ENCODE assay signal across 26 mouse cellular contexts in the genomic region with DNA sequence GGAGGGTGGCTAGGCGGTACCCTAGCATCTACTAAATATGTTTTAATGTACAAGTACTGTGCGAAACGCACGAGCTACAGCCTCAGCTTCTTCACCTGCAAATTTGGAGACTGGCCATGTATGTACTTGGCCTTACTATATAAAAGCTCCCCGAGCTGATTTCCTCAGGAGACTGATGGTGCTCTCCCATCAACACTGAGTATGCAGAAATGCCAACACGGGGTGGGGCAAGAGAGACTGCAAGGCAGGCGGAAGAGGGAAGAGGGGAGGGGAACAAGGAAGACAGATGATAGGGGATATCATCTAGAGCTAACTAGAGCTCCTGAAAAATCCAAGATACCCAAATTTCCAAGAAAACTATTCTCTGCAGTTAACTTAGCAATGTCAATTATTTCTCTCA.
DNase-seq lines count a peak whose midpoint lies in the region; ATAC-seq and TF ChIP-seq lines count a peak whose summit lies in the region.
"Had no signal": no experiment of that assay in that cellular context is flagged by ENCODE, and none has a peak within 500 bp of the region (broad histone marks: within the 10 kb centered on the region; RNA-seq: fewer than 3 reads in every experiment).

No protein-coding gene starts in this region.

- DNase-seq in CH12.LX (ENCODE audit: extremely low read depth) = peak; percentile 55
- DNase-seq in ES-CJ7 (ENCODE audit: low read depth, low spot score) = peak; percentile 31
- peak; percentile 50 for DNase-seq in R1 (ENCODE audit: low read depth, low spot score)
- DNase-seq in heart, embryonic 10.5 days (ENCODE audit: low spot score) = no peak
- DNase-seq: adrenal gland, adult 2 months; adrenal gland, postnatal 10 days; adrenal gland, postnatal 25 days; cerebellum, adult 11 months; cerebellum, adult 18-20 months; cerebellum, adult 8-10 months; cerebellum, adult 9-11 months; cerebellum, postnatal 14 days; cerebellum, postnatal 36 days; embryo, embryonic 11 days had no signal

- H3K27me3 ChIP-seq in CH12.LX (replicated peaks) = no peaks in the 10 kb centered on the region
- H3K27me3 ChIP-seq in heart, embryonic 10.5 days (ENCODE audit: insufficient read depth, poor library complexity, severe bottlenecking) = no peaks in the 10 kb centered on the region
- H3K27me3 ChIP-seq in intestine, embryonic 16.5 days (replicated peaks; ENCODE audit: control insufficient read depth, insufficient read depth, low read length) = no peaks in the 10 kb centered on the region
- H3K27me3 ChIP-seq: embryonic facial prominence, embryonic 13.5 days; embryonic facial prominence, embryonic 15.5 days; forebrain, embryonic 12.5 days; Patski had no signal

- H3K4me3 ChIP-seq in CH12.LX (replicated peaks in 1 of 3; ENCODE audit: low read depth in 2 of 3, low read length in 2 of 3, poor library complexity in 1 of 3) = no peak overlapping the region
- no peak overlapping the region for H3K4me3 ChIP-seq in heart, embryonic 10.5 days
- H3K4me3 ChIP-seq in intestine, embryonic 16.5 days (ENCODE audit: low read length) = no peak overlapping the region
- H3K4me3 ChIP-seq: embryonic facial prominence, embryonic 13.5 days; embryonic facial prominence, embryonic 15.5 days; erythroblast, embryonic 14.5 days; forebrain, embryonic 10.5 days; forebrain, embryonic 12.5 days had no signal

- H3K4me2 ChIP-seq in CH12.LX (ENCODE audit: insufficient read depth, low read depth, poor library complexity, severe bottlenecking) = no peak overlapping the region
- no peak overlapping the region for H3K4me2 ChIP-seq in intestine, embryonic 16.5 days (ENCODE audit: low read depth, low read length)
- H3K4me2 ChIP-seq: embryonic facial prominence, embryonic 13.5 days; embryonic facial prominence, embryonic 15.5 days; forebrain, embryonic 12.5 days had no signal

- peaks cover 0 to 10% of the 10 kb centered on the region in 2 experiments for H3K36me3 ChIP-seq in CH12.LX (replicated peaks in 1 of 2; ENCODE audit: control insufficient read depth in 1 of 2, insufficient read depth in 1 of 2, low read length in 1 of 2)
- H3K36me3 ChIP-seq in heart, embryonic 10.5 days = no peaks in the 10 kb centered on the region
- H3K36me3 ChIP-seq in intestine, embryonic 16.5 days (ENCODE audit: control insufficient read depth, insufficient read depth, low read length) = no peaks in the 10 kb centered on the region
- H3K36me3 ChIP-seq: embryonic facial prominence, embryonic 13.5 days; embryonic facial prominence, embryonic 15.5 days; forebrain, embryonic 12.5 days had no signal

- dilution Hi-C loops in CH12.LX (cut with MboI; ENCODE audit: extremely low pct_ligation_motif_present, extremely low pct_unique_long_range_greater_than_20kb, low sequenced_read_pairs) = no loop called here

- in situ Hi-C loops in CH12.LX (cut with MboI; ENCODE audit: low pct_ligation_motif_present, low pct_unique_long_range_greater_than_20kb, low sequenced_read_pairs) = no loop called here

- H3K4me1 ChIP-seq in CH12.LX (ENCODE audit: control insufficient read depth in 1 of 2, insufficient read depth in 2 of 2) = peaks cover 13 to 69% of the 10 kb centered on the region in 2 experiments
- peaks cover 21% of the 10 kb centered on the region for H3K4me1 ChIP-seq in heart, embryonic 10.5 days
- H3K4me1 ChIP-seq in intestine, embryonic 16.5 days (ENCODE audit: control insufficient read depth, insufficient read depth, low read length) = peaks cover 7% of the 10 kb centered on the region

- no peak for TF ChIP-seq POLR2A in CH12.LX (IDR thresholded peaks at IDR 0.05; ENCODE audit: low read depth, low read length)

- no peak for TF ChIP-seq EP300 in CH12.LX (IDR thresholded peaks at IDR 0.05; ENCODE audit: low read length)

- H3K9ac ChIP-seq in CH12.LX (ENCODE audit: insufficient read depth, low read depth) = no peak overlapping the region
- H3K9ac ChIP-seq in intestine, embryonic 16.5 days (ENCODE audit: low read depth, low read length) = no peak overlapping the region
- H3K9ac ChIP-seq: embryonic facial prominence, embryonic 13.5 days; embryonic facial prominence, embryonic 15.5 days; forebrain, embryonic 12.5 days had no signal

- TF ChIP-seq CTCF in CH12.LX (conservative IDR thresholded peaks at IDR 0.05 in 1 of 2, IDR thresholded peaks at IDR 0.05 in 1 of 2; ENCODE audit: low read depth in 2 of 2, low read length in 2 of 2) = no peak

- TF ChIP-seq RAD21 in CH12.LX (IDR thresholded peaks at IDR 0.05; ENCODE audit: low read depth, low read length) = no peak

- H3K79me2 ChIP-seq in CH12.LX (replicated peaks; ENCODE audit: control insufficient read depth, extremely low read depth, insufficient read depth, poor library complexity, severe bottlenecking) = peaks cover 24% of the 10 kb centered on the region

- WGBS in heart, embryonic 10.5 days = 76% methylated on average over 7 of the region's 7 CpGs
- WGBS in intestine, embryonic 16.5 days = 78% methylated on average over 7 of the region's 7 CpGs

- no peak for ATAC-seq in megakaryocyte-erythroid progenitor cell, adult 5-6 weeks (replicated peaks; ENCODE audit: low FRiP score, low TSS enrichment, poor library complexity, severe bottlenecking)
- ATAC-seq in intestine, embryonic 16.5 days = no peak
- ATAC-seq: activated CD4-positive, CD25-positive, alpha-beta regulatory T cell, adult 4 months; forebrain, embryonic 14.5 days; forebrain, embryonic 16.5 days; Patski had no signal

- H3K9me3 ChIP-seq in CH12.LX (replicated peaks; ENCODE audit: low read length) = no peaks in the 10 kb centered on the region
- no peaks in the 10 kb centered on the region for H3K9me3 ChIP-seq in heart, embryonic 10.5 days
- no peaks in the 10 kb centered on the region for H3K9me3 ChIP-seq in intestine, embryonic 16.5 days (ENCODE audit: control insufficient read depth, low read length)
- H3K9me3 ChIP-seq: embryonic facial prominence, embryonic 13.5 days; embryonic facial prominence, embryonic 15.5 days; forebrain, embryonic 10.5 days; forebrain, embryonic 12.5 days; G1E had no signal

- no peak overlapping the region for H3K27ac ChIP-seq in CH12.LX (ENCODE audit: insufficient read depth, low read depth)
- H3K27ac ChIP-seq in heart, embryonic 10.5 days = no peak overlapping the region
- H3K27ac ChIP-seq in intestine, embryonic 16.5 days (ENCODE audit: low read length) = no peak overlapping the region
- H3K27ac ChIP-seq: embryonic facial prominence, embryonic 13.5 days; embryonic facial prominence, embryonic 15.5 days; forebrain, embryonic 10.5 days; forebrain, embryonic 12.5 days had no signal

TF ChIP-seq in CH12.LX, 34 proteins besides CTCF, POLR2A, EP300 and RAD21:
- TF ChIP-seq ZNF384 (IDR thresholded peaks at IDR 0.05; ENCODE audit: low read depth, low read length) (no peak), NRF1 (IDR thresholded peaks at IDR 0.05; ENCODE audit: low read depth, low read length) (no peak), ELF1 (IDR thresholded peaks at IDR 0.05; ENCODE audit: low read depth, low read length) (peak; percentile 33; the same call in 1 of the 2 replicates), CHD2 (IDR thresholded peaks at IDR 0.05; ENCODE audit: low read length) (no peak), JUN (IDR thresholded peaks at IDR 0.05; ENCODE audit: insufficient read depth, low read depth, low read length) (no peak), PAX5 (IDR thresholded peaks at IDR 0.05; ENCODE audit: low read length) (no peak), E2F4 (IDR thresholded peaks at IDR 0.05; ENCODE audit: insufficient replicate concordance, low read depth, low read length) (no peak), ZC3H11A (IDR thresholded peaks at IDR 0.05; ENCODE audit: low read depth, low read length) (no peak)
